Mouse (Mus musculus) spleen, embryonic (tissue): ENCODE measurements around the gene Carns1.

Experiments used
- CTCF ChIA-PET: fragments of 350-600 bp; sonication (Branson Sonifier 250); formaldehyde crosslinking; loops from one replicate; lab custom pipeline; 2022; lab: Charles Lee

Gene Carns1

DNA sequence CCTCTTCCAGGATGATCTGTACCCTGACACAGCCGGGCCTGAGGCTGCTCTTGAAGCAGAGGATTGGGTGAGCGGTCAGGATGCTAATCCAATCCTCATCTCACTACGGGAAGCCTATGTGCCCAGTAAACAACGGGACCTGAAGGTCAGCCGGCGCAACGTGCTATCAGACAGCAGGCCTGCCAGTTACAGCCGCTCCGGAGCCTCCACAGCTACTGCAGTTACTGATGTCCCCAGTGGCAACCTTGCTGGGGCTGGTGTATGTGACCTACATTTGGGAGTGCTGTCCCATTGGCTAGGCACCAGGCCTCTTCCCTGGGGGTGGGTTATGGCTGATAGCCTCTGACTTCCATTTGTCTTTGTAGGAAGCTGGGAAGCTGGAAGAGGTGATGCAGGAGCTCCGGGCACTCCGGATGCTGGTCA, 22.0 kb downstream of the Carns1 start, which contains the start of gene Ptprcap:
Gene Ptprcap, plus strand, starts transcription at position 373 of the 423 bp plus-strand sequence.
- CTCF ChIA-PET: interaction anchor here (1.1 kb wide), 1 partner anchor 39 kb away, joined by 5 read pairs; the partner anchor contains the start of gene Ppp1ca

DNA sequence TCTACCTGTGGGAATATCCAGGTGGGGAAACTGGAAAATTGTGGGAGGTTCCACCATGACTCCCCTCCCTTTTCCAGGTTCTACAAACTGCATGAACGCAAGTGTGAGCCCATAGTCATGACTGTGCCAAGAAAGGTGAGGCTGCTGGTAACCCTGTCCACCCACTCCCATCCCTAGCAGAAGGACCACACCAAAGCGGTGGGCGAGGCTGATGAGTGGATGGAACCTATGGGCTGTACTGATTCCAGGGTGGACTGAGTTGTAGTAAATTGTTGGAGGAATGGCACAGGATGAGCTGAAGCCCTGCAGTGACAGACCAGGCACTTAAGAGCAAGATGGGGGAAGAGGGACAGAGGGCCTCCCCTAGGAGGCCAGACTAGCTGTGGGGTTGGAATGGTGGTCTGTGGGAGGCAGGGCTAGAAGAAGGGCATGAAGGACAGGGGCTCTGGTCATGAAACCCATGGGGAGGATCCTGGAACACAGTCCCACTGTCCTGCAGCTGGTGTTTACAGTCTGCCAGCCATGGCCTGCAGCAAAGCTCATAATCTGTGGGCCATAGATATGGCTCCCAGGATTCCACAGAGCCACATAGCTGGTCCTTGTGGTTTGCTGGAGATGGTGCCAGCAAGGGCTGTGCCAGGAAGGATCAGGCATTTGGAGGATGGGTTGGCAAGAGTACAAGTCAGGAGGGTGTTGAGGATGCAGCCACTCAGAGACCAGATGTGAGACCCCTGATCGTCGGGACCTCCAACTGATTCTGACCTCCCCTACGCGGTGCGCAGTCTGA, 22.6 kb downstream of the Carns1 start:
- CTCF ChIA-PET: no interaction called here

DNA sequence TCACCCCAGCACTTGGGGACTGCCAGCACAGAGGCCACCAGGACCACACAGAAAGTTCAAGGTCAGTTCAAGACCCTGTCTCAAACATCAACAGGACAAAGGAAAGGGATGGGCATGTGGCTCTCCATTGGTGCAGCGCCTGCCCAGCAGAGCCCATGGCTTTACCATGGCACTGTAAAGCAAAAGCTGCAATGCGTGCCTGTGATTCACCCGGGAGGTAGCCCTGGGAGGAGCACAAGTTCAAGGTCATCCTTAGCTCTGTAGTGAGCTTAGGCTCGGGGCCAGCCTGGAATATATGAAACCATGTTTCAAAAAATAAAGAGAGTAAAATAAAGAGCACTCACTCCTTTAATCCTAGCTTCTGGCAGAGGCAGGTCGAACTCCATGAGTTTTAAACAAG, 23.4 kb downstream of the Carns1 start:
- CTCF ChIA-PET: no interaction called here

DNA sequence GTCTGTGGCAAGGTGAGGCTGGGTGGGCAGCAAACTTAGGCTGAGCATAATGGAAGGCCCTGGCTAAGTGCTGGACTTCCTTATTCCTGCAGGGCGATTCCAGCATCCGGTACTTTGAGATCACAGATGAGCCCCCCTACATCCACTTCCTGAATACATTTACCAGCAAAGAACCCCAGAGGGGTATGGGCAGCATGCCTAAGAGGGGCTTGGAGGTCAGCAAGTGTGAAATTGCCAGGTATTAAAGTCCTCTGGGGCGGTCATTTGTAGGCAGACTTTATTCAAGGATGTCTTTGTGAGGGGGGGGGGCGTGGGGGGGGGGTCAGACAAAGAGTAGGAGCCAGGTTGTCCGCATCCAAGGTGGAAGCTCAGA, 23.8 kb downstream of the Carns1 start:
- CTCF ChIA-PET: no interaction called here

DNA sequence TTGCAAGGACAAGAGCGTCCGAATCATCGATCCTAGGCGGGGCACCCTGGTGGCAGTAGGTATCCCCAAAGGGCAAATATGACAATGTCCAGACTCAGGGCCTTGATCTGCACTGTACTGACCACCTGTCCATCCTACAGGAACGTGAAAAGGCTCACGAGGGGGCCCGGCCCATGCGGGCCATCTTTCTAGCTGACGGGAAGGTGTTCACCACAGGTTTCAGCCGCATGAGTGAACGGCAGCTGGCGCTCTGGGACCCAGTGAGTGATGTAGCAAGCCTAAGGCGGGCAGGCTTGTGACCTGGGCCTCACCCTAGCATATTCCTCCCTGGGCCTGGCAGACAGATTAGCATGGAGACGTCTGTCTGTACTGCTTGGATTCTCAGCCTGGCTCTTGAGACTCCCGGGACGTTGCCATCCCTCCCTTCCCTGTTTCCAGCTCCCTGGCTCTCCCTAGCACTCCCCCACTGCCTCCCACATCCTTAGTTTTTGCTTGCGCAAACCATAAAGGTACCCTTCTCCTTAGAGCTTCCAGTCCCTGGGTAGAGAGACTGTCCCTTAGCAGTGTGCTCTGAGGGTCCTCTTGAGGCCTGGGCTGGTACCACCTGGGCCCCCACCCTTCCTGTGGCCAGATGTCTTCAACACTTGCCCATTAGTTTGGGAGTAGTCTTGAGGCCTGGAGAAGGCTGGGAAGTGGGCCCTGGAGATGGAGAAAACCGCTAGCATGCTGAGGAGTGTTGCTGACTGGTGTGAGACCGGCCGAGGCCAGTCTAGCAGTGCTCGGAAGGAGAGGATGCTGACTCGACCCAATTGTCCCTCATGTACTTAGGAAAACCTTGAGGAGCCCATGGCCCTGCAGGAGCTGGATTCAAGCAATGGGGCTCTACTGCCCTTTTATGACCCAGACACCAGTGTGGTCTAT, 24.5 kb downstream of the Carns1 start:
- CTCF ChIA-PET: no interaction called here

DNA sequence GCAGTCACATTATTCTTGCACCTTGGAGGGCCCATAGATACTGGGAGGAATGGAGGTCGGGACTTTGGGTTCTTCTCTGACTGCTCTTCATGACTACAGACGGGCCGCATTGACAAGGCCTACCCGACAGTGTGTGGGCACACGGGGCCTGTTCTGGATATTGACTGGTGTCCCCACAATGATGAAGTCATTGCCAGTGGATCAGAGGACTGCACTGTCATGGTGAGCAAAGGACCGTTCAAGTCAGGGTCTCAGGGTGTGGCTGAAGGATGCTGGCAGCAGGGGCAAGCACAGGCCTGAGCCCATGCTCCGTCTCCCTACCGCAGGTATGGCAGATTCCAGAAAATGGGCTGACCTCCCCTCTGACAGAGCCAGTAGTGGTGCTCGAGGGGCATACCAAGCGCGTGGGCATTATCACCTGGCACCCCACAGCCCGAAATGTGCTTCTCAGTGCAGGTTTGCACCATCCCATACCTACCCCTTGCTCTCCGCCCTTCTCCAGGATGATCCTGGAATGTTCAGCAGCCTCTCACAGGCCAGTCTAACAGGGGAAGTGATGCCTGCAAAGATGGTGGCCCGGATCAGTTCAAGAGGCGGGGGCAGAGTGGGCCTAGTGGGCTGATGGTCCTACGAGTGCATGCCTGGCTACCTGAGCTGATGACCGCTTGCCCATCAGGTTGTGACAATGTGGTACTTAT, 25.4 kb downstream of the Carns1 start:
- CTCF ChIA-PET: no interaction called here

DNA sequence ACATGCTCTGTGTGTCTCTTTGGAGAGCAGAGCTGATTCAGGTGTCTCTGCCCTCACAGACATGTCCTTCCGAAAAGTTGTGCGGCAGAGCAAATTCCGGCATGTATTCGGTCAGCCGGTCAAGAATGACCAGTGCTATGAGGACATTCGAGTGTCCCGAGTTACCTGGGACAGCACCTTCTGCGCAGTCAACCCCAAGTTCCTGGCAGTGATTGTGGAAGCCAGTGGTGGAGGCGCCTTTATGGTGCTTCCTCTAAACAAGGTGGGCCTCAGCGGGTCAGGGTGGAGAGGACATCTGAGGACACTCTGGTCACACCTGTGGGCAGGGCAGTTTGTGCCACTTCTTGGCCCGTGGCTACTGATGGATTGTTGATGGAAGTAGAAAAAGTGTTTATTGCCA, 26.0 kb downstream of the Carns1 start:
- CTCF ChIA-PET: no interaction called here

DNA sequence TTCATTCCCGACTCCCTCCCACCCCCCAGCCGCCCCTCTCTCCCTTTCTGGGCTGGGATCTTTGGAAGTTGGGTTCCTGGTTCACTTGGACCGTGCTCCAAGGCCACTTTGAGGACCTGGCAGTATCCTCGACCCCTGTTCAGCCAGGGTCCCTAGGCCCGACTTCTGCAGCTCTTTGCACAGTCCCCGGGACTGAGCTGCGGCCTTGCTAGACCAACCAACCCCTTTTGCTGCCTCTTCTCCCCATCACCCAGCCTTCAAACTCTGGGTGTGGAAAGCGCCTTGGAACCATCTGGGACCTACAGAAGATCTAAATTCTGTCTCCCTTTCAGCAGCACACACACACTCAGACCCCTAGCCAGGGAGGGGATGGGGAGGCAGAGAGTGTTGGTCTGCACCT, 26.5 kb downstream of the Carns1 start:
- CTCF ChIA-PET: no interaction called here

DNA sequence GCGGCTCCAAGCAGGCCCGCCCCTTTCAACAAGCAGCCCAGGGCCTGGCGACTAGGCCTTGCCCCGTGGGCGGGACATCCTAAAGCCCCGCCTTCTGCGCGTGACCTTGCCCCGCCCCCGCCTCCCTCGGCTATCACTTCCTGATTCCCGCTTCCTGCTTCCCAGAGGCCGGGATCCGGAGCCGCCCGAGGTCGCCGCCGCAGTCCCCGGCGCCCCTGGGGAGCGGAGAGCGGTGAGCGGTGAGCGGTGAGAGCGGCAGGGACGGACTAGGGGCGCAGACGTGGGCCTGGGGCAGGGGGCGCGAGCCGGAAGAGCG, 26.8 kb downstream of the Carns1 start, which contains the start of gene Coro1b:
Gene Coro1b, plus strand, starts transcription at position 129 of the 316 bp plus-strand sequence.
- CTCF ChIA-PET: no interaction called here

DNA sequence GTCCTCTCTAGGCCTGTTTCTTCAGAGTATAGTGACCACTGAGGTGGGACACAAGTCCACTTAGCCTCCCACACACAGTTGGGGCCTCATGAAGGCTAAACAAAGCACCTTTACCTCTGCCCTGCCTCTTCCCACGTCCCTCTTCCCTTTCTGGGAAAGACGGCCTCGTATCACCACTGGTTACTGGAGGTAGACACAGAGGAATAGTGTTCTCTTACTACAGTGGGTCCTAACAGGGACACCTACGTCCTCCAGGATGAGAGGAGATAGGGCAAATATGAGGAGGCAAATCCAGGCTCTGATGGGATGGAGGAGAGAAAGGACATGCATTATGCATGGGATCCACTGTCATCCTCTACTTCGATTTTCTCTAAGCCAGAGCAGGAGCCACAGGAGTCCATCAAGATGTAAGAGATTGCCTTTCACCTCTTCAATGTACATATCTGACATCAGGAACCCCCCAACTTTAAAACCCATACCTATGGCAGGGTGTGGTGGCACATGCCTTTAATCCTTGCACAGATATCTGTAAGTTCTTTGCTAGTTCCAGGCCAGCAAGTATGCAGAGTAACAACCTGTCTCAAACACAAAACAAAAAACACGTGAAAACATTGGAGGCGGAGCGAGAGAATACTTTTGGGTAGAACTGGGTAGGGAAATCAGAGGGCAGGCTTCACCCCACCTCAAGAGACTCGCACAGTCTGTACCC, 27.3 kb downstream of the Carns1 start:
- CTCF ChIA-PET: interaction anchor here (0.7 kb wide), 1 partner anchor 14 kb away, joined by 3 read pairs; no protein-coding TSS in a partner anchor

DNA sequence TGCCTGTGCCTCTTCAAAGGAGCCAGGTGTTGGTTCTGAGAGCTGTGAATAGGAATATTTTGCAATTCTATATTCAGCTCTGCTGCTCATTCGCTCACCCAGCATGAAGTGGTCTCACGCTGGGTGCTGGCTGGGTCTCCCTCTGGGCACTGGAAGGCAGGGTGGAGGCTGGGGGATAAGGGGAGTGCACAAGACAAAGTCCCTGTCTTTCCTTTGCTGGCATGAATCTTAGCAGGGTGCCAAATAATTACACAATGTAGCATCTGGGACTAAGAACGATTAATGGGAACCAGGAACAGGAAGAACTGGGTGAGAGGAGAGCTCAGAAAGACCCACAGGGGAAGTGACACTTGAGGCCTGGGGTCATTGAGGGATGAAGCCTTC, 28.3 kb downstream of the Carns1 start:
- CTCF ChIA-PET: interaction anchor here (0.7 kb wide), 1 partner anchor 13 kb away, joined by 3 read pairs; no protein-coding TSS in a partner anchor

DNA sequence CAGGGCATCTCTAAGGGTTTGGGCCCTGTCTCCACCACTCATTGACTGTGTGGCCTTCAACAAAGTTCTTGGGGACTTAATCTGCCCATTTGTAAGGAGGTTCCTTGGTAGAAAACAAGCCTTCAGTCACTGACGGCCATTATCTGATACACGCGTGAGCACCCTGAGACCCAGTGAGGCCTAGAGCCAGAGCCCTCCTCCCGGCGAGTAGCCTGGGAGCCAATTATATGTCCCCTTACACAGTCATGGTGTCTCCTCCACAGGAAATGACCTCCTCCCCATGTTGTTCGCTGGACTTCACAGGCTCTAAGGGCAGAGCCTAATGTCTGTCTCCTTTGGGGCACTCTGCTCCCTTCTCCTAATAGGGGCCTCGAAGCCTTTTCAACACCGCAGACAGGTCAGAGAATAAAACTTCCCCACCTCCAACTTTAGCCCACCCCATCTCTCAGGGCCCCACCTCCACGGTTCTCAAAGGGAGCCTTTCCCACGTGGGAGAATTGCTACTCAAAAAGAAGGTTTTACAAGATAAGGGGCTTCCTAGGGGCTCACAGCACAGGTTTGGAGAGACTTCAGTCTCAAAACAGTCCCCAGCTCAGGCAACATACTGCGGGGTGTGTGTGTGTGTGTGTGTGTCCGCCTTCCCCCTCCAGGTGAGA, 28.8 kb downstream of the Carns1 start:
- CTCF ChIA-PET: no interaction called here

DNA sequence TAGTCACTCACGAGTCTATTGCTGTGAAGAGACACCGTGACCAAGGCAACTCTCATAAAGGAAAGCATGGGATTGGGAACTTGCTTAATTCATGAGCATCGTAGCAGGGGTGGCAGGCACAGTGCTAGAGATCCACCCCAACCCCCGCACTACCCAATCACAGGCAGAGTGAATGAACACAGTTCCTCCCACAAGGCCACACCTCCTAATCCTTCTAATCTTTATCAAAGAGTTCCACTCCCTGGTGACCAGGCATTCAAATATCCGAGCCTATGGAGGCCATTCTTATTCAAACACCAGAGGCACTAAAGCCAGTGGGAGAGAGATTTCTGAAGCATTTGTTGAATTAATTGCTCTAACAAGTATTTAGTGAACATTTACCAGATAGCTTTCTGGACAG, 29.3 kb downstream of the Carns1 start:
- CTCF ChIA-PET: no interaction called here

DNA sequence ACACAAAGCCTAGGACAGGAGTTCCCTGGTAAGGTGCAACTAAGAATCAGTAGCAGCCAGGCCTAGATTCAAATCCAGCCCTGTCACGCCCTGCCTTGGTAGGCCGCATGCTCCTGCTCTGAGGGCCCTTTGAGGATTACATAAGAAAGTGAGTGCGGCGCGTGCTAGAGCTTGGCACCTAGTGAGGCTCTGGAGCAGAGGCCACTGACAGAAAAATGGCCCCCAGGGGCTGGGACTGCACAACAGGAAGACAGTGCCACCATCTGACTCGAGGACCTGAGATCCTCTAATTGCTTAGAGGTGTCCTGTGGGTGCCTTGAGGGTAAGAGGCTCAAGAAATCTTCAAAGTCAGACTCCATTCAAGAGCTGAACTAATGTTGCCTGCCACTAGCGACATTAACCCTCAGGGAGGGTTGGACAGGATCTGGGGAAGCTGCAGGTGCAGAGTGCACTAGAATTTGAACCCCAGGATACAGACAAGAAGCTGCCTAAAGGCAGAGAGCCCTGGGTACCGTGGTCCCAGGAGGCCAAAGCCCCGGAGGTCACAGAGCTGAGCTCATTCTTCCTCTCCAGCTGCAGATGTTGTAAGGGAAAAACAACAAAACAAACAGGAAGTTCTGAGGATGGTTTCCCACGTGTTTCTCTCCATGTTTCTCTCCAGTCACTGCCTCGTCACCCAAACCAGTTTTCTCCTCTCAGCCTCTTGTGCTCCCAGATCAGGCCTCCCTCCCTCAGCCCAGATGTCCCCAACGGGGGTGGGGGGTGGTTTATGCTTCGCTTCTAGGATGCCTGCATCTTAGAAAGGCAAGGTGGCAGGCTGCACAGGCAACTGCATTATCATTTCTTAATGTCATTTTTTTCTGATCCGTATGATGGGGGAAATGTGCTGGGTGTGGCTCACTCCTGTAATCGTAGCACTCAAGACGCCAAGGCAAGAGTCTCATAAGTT, 30.5 kb downstream of the Carns1 start:
- CTCF ChIA-PET: interaction anchor here (0.5 kb wide), 1 partner anchor 163 kb away, joined by 4 read pairs; no protein-coding TSS in a partner anchor

DNA sequence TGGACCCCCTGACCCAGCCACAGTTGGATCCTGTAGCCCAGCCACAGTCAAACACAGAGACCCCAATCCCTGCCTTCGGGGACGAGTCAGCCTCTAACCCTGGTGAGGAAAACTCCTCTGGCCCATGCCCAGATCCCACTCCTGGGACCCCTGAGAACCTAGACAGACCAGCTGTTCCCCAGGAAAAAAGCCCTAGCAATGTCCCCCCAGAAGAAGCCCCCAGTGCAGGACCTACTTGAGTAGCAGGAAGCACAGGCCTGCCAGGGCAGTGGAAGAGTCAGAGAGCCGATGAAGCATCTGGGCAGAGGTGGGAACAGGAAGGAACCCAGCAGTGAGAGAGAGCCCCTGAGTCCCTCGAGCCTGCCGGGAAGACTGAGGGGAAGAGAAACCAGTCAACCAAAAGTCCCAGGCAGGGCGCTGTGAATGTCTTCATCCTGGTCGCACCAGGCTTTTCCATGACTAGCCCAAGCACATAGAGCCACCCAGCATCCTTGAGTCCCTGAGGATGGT, 31.5 kb downstream of the Carns1 start, which contains the start of gene Cabp4:
Gene Cabp4, minus strand, starts transcription at position 275 of the 510 bp plus-strand sequence.
- CTCF ChIA-PET: no interaction called here

DNA sequence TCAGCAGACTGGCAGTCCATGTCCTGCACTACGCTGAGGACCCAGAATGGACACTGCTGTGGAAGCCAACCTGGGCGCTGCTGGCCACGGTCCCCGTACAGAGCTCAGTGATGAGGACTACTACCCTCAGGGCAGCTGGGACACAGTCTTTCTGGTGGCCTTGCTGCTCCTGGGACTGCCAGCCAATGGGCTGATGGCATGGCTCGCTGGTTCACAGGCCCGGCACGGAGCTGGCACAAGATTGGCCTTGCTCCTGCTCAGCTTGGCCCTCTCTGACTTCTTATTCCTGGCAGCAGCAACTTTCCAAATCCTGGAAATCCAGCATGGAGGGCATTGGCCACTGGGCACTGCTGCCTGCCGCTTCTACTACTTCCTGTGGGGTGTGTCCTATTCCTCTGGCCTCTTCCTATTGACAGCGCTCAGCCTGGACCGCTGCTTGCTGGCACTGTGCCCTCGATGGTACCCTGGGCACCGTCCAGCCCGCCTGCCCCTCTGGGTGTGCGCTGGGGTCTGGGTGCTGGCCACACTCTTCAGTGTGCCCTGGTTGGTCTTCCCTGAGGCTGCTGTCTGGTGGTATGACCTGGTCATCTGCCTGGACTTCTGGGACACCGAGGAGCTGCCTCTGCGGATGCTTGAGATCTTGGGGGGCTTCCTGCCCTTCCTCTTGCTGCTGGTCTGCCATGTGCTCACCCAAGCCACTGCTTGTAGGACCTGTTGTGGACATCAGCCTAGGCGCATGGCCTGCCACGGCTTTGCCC, 32.7 kb downstream of the Carns1 start:
- CTCF ChIA-PET: interaction anchor here (0.6 to 0.7 kb wide), 2 partner anchors 13 to 59 kb away, joined by 6 to 7 read pairs; partner anchors contain the start of gene Rad9a

DNA sequence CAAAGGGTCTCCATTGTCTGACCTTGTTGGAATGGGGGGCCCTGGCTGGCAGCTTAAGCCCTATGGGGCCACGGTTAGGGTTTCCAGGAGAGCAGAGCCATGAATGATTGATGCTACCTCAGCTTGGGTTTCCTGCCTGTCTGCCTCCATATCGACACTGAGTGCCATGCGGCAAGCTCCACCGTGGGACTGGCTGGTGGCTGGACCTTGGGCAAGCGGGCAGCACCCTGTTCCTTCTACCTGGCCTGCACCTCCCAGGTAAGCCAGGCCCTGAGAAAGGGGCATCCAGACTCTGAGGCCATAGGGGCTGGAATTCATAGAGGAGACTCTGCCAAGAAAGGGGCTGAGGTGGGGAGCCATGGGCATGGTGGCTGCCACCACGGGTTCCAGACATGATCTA, 35.1 kb downstream of the Carns1 start:
- CTCF ChIA-PET: interaction anchor here (1.2 kb wide), 1 partner anchor 17 kb away, joined by 3 read pairs; no protein-coding TSS in a partner anchor

DNA sequence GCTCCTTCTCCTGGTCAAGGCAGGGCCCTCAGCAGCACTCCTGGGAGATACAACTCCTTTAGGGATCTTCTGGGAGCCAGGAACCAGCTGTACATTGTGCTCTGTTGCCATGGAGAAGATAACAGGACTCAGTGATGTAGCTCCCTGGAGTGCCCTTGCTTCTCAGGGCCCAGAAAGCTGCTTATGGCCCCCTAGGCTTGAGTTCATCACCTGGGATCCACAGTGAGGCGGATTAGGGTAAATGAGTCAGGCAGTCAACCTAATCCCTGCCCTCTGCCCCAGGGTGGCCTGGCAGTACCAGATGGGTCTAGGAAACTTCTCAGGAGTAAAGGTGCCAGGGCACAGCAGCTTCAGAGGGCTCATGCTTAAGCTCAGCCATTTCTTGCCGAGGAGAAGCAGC, 35.8 kb downstream of the Carns1 start, which contains the start of gene Gpr152:
Gene Gpr152, plus strand, starts transcription at position 342 of the 400 bp plus-strand sequence.
- CTCF ChIA-PET: interaction anchor here (1.2 kb wide), 1 partner anchor 17 kb away, joined by 3 read pairs; no protein-coding TSS in a partner anchor
